Mouse (Mus musculus) B cell, adult (primary cell): ENCODE measurements around the gene Sult2a2. TPM values are rescaled to one million over a fixed set of nuclear protein-coding genes. Genes with fewer than 3 reads are reported as not detected.

ENCODE experiments used
- total RNA-seq: library from RNA; stranded (reverse); gene quantifications from 4 replicates; pipeline ENCODE4 v1.2.4, GENCODE M21; 2023; ENCODE audit not compliant: inconsistent age

The Sult2a2 gene
- not detected in 4 replicates for total RNA-seq

DNA sequence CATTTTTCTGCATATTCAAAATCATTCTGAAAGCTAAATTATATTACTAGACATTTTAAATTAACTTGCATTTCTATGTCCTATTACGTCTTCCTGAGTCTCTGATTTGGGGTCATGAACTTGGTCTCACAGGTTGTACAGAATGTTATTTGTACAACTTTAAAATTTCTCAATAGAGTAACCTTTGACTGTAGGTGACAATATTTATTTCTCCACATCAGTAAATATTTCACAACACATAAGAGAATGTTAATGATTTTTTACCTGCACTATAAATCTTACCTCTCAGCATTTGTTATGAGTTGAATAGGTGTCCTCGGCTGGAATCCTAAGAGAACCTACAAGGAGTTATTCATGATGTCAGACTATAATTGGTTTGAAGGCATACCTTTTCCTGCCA is at the start of gene Sult2a2:
Sult2a2 (plus strand) TSS at position 301 of the 400 bp plus-strand sequence.

Other genes starting within 250 kb of the Sult2a2 start
- gene Bsph2, start 162.4 kb upstream of the Sult2a2 start, total RNA-seq, result not detected in 4 replicates
- gene Sult2a5, start 109.5 kb upstream of the Sult2a2 start, total RNA-seq, result not detected in 4 replicates
- not detected in 4 replicates for gene Sult2a1, start 103.9 kb downstream of the Sult2a2 start, total RNA-seq